Mouse (Mus musculus) neural tube, embryonic 11.5 days (tissue): ENCODE data around the gene Ldlr. TPM values are rescaled to one million over a fixed set of nuclear protein-coding genes. Genes with fewer than 3 reads are reported as not detected.

Source experiments
- ATAC-seq: fragments of 200-750 bp; cut with Nextera tagmentation; 2 replicates; pipeline ENCODE4 v1.8.0; 2017; ENCODE audit warnings: moderate number of reproducible peaks, mild to moderate bottlenecking, moderate TSS enrichment, moderate library complexity; ENCODE audit not compliant: insufficient read depth, low FRiP score, low TSS enrichment
- DNase-seq: peaks from one replicate; pipeline ENCODE4 v3.0.0-alpha.2; 2015; ENCODE audit warnings: low spot score
- H3K27ac ChIP-seq: fragments of 300-500 bp; sonication (generic); 2 replicates; pipeline ENCODE4 v1.5.1; 2014; ENCODE audit warnings: low read depth, mild to moderate bottlenecking, low read length
- H3K27me3 ChIP-seq: fragments of 300-500 bp; sonication (generic); 2 replicates; pipeline ENCODE4 v1.6.1; 2014; ENCODE audit warnings: mild to moderate bottlenecking, low read length, mixed read lengths; ENCODE audit not compliant: control insufficient read depth, insufficient read depth
- H3K36me3 ChIP-seq: fragments of 300-500 bp; sonication (generic); 2 replicates; pipeline ENCODE4 v1.6.1; 2014; ENCODE audit warnings: mild to moderate bottlenecking, low read length, moderate library complexity, mixed read lengths; ENCODE audit not compliant: control insufficient read depth, insufficient read depth
- H3K4me1 ChIP-seq: fragments of 300-500 bp; sonication (generic); 2 replicates; pipeline ENCODE4 v1.6.1; 2014; ENCODE audit warnings: low read length, mixed read lengths; ENCODE audit not compliant: control insufficient read depth, insufficient read depth
- H3K4me2 ChIP-seq: fragments of 300-500 bp; sonication (generic); 2 replicates; pipeline ENCODE4 v1.6.1; 2014; ENCODE audit warnings: low read depth, mild to moderate bottlenecking, moderate library complexity
- H3K4me3 ChIP-seq: fragments of 300-500 bp; sonication (generic); 2 replicates; pipeline ENCODE4 v1.5.1; 2014; ENCODE audit warnings: low read depth, low read length
- H3K9ac ChIP-seq: fragments of 300-500 bp; sonication (generic); 2 replicates; pipeline ENCODE4 v1.6.1; 2014; ENCODE audit warnings: mild to moderate bottlenecking, low read length
- H3K9me3 ChIP-seq: fragments of 300-500 bp; sonication (generic); 2 replicates; pipeline ENCODE4 v1.6.1; 2016; ENCODE audit warnings: low read length; ENCODE audit not compliant: control insufficient read depth
- WGBS: fragments of 180-500 bp; shearing (Covaris S2); extraction: QIAGEN DNeasy Blood & Tissue Kit; methylation state at CpG from one replicate; pipeline ENCODE4 v1.1.7; 2014; 5-methylcytosine and 5-hydroxymethylcytosine counted together
- polyA plus RNA-seq: library from polyadenylated mRNA; unstranded; fragments of >200 nt; fragmentation: Nextera tagmentation; extraction: Ambion mirVana; gene quantifications from 2 replicates; pipeline ENCODE4 v1.2.1, GENCODE M21; 2014

Gene Ldlr
- polyA plus RNA-seq, 1 experiment from 2014 or later, result 22.5 TPM

DNA sequence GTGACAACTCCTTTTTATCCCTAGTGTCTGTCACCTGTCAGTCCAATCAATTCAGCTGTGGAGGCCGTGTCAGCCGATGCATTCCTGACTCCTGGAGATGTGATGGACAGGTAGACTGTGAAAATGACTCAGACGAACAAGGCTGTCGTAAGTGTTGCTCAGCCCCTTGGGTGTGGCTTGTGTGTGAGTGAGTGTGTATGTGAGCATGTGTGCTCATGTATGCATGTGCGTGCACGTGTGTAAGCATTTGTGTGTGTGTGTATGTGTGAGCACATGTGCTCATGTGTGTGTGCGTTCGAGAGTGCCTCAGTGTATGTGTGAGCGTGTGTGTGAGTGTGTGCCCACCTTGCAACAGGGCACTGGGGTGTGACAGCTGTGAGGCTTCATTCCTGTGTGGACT, 9.0 kb downstream of the Ldlr start:
- no peaks in the 10 kb centered on the region for H3K27me3 ChIP-seq
- no peaks in the 10 kb centered on the region for H3K9me3 ChIP-seq
- ATAC-seq (no peak), DNase-seq (no peak)
- WGBS, result 95% methylated on average over 9 of the region's 9 CpGs
- peaks cover 43% of the 10 kb centered on the region for H3K36me3 ChIP-seq
- H3K9ac ChIP-seq, result no peak overlapping the region
- H3K4me3 ChIP-seq, result no peak overlapping the region
- no peak overlapping the region for H3K27ac ChIP-seq
- H3K4me2 ChIP-seq, result no peak overlapping the region
- H3K4me1 ChIP-seq, result no peaks in the 10 kb centered on the region

DNA sequence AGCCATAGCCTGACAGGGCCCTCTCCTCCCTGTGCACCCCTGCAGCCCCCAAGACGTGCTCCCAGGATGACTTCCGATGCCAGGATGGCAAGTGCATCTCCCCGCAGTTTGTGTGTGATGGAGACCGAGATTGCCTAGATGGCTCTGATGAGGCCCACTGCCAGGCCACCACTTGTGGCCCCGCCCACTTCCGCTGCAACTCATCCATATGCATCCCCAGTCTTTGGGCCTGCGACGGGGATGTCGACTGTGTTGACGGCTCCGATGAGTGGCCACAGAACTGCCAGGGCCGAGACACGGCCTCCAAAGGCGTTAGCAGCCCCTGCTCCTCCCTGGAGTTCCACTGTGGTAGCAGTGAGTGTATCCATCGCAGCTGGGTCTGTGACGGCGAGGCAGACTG, 10.2 kb downstream of the Ldlr start:
- ATAC-seq (no peak), DNase-seq (no peak)
- Histone ChIP-seq H3K9ac (no peak overlapping the region), H3K27ac (no peak overlapping the region), H3K4me1 (no peaks in the 10 kb centered on the region), H3K27me3 (no peaks in the 10 kb centered on the region), H3K9me3 (no peaks in the 10 kb centered on the region), H3K4me2 (no peak overlapping the region), H3K36me3 (peaks cover 49% of the 10 kb centered on the region), H3K4me3 (no peak overlapping the region)
- WGBS, result 91% methylated on average over 17 of the region's 17 CpGs

DNA sequence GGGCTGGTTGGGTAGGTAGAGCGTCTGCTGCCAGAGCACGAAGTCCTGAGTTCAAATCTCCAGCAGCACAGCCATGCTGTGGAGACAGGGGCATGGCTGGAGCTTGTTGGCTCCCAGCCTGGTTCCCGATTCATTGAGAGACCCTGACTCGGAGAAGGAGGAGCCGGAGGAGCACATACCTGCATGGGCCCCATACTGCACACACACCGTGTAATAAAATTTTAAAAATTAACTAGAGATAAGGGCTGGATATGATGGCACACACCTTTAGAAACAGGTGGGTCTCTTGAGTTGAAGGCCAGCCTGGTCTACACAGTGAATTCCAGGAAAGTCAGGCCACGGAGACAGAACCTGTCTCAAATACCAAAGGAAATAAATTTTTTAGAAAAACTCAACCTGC, 10.7 kb downstream of the Ldlr start:
- Histone ChIP-seq H3K36me3 (peaks cover 53% of the 10 kb centered on the region), H3K4me2 (no peak overlapping the region), H3K4me3 (no peak overlapping the region), H3K27me3 (no peaks in the 10 kb centered on the region), H3K4me1 (no peaks in the 10 kb centered on the region), H3K9ac (no peak overlapping the region), H3K27ac (no peak overlapping the region), H3K9me3 (no peaks in the 10 kb centered on the region)
- DNase-seq, result no peak
- no peak for ATAC-seq
- WGBS, result 95% methylated on average over 7 of the region's 7 CpGs

DNA sequence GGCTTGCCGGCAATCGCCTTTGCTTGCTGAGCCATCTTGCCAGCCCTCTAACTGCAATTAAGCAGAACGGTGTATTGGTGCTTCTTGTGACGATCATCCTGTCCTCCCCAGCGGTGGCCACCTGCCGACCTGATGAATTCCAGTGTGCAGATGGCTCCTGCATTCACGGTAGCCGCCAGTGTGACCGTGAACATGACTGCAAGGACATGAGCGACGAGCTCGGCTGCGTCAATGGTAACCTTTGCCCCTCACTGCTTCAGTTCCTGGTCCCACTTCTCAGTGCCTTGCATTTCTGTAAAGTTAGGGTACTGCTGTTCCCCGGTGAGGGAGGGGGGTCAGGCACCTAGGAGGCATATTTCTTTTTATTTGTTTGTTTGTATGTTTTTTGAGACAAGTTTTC, 11.8 kb downstream of the Ldlr start:
- Histone ChIP-seq H3K9me3 (no peaks in the 10 kb centered on the region), H3K4me1 (no peaks in the 10 kb centered on the region), H3K27ac (no peak overlapping the region), H3K36me3 (peaks cover 56% of the 10 kb centered on the region), H3K4me2 (no peak overlapping the region), H3K9ac (no peak overlapping the region), H3K4me3 (no peak overlapping the region), H3K27me3 (no peaks in the 10 kb centered on the region)
- no peak for DNase-seq
- no peak for ATAC-seq
- 92% methylated on average over 14 of the region's 14 CpGs for WGBS

DNA sequence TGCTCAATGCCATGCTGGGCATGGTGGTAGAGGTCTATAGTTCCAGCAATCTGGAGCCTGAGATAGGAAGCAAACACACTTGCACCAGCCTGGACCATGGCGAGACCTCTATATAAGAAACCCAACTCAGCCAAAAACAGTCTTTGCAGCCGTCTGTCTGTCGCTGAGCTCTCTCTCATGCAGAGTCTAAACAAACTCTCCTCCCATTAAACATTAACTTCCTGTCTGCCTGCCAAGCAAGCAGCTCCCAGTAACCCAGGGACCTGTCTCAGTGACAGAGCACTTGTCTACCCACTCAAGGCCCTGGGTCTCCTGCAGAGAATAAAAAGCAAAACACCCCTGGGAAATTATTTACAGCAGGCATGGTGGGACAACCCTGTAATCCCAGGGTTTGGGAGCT, 13.3 kb downstream of the Ldlr start:
- Histone ChIP-seq H3K9me3 (no peaks in the 10 kb centered on the region), H3K4me3 (no peak overlapping the region), H3K9ac (no peak overlapping the region), H3K27ac (no peak overlapping the region), H3K36me3 (peaks cover 59% of the 10 kb centered on the region), H3K27me3 (no peaks in the 10 kb centered on the region), H3K4me1 (no peaks in the 10 kb centered on the region), H3K4me2 (no peak overlapping the region)
- DNase-seq (no peak), ATAC-seq (no peak)
- WGBS, result 85% methylated on average over 3 of the region's 3 CpGs

DNA sequence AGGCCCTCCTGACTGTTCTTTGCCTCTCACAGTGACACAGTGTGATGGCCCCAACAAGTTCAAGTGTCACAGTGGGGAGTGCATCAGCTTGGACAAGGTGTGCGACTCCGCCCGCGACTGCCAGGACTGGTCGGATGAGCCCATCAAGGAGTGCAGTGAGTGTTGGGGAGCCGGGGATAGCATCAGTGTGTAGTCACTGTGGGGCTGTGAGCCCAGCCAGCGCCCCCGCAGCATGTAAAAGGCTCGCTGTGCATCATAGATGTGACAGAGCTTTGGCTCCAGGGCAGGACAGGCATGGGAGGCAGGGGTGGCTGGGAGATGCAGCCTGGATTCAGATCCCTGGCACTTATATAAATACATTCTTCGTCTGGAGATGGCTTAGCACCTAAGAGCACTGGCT, 13.9 kb downstream of the Ldlr start:
- Histone ChIP-seq H3K9me3 (no peaks in the 10 kb centered on the region), H3K27ac (no peak overlapping the region), H3K36me3 (peaks cover 60% of the 10 kb centered on the region), H3K9ac (no peak overlapping the region), H3K4me2 (no peak overlapping the region), H3K4me1 (no peaks in the 10 kb centered on the region), H3K27me3 (no peaks in the 10 kb centered on the region), H3K4me3 (no peak overlapping the region)
- no peak for DNase-seq
- ATAC-seq, result no peak
- 93% methylated on average over 10 of the region's 10 CpGs for WGBS

DNA sequence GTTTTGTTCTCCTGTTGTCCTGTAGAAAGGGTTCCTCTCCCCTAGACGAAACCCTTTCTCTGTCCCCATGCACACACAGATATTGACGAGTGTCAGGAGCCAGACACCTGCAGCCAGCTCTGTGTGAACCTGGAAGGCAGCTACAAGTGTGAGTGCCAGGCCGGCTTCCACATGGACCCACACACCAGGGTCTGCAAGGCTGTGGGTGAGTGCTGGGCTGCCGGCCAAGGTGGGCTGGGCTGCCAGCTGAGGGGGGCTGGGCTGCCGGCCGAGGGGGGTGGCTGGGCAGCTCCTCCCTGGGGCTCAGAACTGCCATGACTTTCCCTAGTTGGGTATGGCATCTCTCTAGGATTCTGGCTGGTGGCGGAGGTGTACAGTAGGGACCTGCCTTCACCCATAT, 15.5 kb downstream of the Ldlr start:
- WGBS, result 93% methylated on average over 7 of the region's 7 CpGs
- H3K36me3 ChIP-seq, result peaks cover 53% of the 10 kb centered on the region
- H3K9me3 ChIP-seq, result no peaks in the 10 kb centered on the region
- H3K9ac ChIP-seq, result no peak overlapping the region
- H3K4me1 ChIP-seq, result no peaks in the 10 kb centered on the region
- no peaks in the 10 kb centered on the region for H3K27me3 ChIP-seq
- DNase-seq (no peak), ATAC-seq (no peak)
- no peak overlapping the region for H3K4me3 ChIP-seq
- no peak overlapping the region for H3K27ac ChIP-seq
- H3K4me2 ChIP-seq, result no peak overlapping the region

DNA sequence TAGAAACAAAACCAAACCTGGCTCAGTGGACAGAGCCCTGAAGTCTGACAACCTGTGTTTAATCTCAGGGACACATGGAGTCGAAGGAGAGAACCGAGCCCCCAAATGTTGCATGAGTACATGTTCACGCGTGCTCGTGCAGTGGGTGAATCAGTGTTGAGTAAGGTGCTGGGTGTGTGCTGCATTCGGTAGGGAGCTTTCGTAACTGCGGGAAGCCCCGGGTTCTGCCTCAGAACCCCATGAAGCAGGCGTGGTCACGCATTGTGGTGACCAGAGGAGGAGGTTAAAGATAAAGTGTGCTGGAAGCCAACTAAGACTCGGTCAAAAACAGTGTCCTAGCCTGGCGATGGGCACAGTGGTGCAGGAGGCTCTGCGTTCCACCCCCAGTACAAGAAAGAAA, 17.1 kb downstream of the Ldlr start:
- H3K4me3 ChIP-seq, result no peak overlapping the region
- no peaks in the 10 kb centered on the region for H3K4me1 ChIP-seq
- peaks cover 46% of the 10 kb centered on the region for H3K36me3 ChIP-seq
- H3K9me3 ChIP-seq, result no peaks in the 10 kb centered on the region
- H3K9ac ChIP-seq, result no peak overlapping the region
- no peak overlapping the region for H3K4me2 ChIP-seq
- 98% methylated on average over 14 of the region's 14 CpGs for WGBS
- DNase-seq, result no peak
- H3K27me3 ChIP-seq, result no peaks in the 10 kb centered on the region
- no peak overlapping the region for H3K27ac ChIP-seq
- no peak for ATAC-seq

DNA sequence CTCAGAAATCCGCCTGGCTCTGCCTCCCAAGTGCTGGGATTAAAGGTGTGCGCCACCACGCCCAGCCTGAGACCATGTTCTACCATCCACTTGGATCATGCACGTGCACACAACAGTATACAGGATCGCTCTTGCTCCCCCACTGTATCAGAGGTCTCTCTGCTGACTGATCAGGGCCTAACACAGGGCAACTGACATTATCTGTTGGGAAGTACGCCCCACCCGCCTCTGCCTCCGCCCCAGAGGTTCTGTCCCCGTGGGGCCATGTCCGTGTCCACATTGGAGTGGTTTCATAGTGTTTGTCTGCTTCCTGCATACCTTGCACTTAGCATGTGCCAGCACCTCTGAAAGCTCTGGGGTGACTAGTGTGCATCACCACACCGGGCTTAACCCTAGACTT, 18.2 kb downstream of the Ldlr start:
- Histone ChIP-seq H3K9ac (no peak overlapping the region), H3K4me3 (no peak overlapping the region), H3K4me2 (no peak overlapping the region), H3K4me1 (no peaks in the 10 kb centered on the region), H3K9me3 (no peaks in the 10 kb centered on the region), H3K27ac (no peak overlapping the region), H3K36me3 (peaks cover 50% of the 10 kb centered on the region), H3K27me3 (no peaks in the 10 kb centered on the region)
- ATAC-seq (no peak), DNase-seq (no peak)
- 98% methylated on average over 11 of the region's 11 CpGs for WGBS
